Mouse (Mus musculus): ENCODE measurements around the gene Tex26.

- TF ChIP-seq POLR2A (IDR thresholded peaks at IDR 0.05; ENCODE audit: extremely low read depth, insufficient read depth, low read length) (no peak), CTCF (IDR thresholded peaks at IDR 0.05; ENCODE audit: extremely low read depth, insufficient read depth, low read length) (no peak)
These were observed 2.3 kb downstream of the Tex26 start for GRCm38 (mm10) chr5:149441646-149442276.

All from cortical plate, adult 2 months (tissue).